Mouse (Mus musculus): ENCODE measurements around the gene Spata45. TPM values are rescaled to one million over a fixed set of nuclear protein-coding genes. Genes with fewer than 3 reads are reported as not detected.
A peak's percentile ranks its signal among the peaks of the same experiment; 100 is the strongest.

The Spata45 gene
- total RNA-seq, 2 experiments from 2014 or later = not detected

DNA sequence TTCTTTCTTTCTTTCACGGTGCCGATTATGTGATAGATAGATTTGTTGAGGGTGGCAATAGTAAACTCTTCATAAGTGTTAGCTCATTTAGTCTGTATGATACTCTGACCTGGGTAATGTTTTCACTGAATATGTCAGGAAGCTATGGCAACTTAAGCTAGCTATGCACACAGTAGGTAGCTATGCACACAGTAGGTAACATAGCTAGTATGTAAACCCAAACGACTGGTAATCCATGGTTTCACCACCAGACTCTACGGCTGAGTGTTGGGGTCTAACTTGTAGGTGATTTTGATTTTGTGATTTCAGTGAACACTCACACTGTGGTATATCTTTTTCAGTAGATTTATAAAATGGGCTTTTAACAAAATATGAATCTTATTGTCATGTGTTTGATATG, 1.6 kb downstream of the Spata45 start:
- intact Hi-C loops (cut with DNase I) = no loop called here
- no peak for DNase-seq

DNA sequence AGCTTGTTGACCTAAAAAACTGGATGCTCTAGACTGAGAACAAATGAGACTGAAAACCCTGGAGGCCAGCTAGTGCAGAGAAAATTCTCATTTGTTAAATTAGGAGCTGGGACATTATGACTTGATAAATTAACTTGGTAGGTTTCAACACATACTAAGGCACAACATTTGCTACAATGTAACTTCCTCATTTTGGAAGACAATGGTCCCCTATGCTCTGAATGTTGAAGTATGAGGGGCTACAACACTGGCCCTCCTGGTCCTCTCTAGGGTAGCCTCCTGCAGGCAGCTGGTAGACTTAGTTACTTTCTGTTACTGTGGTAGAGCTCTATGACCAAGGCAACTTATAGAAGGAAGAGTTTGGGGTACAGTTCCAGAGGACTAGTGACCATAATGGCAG, 4.9 kb downstream of the Spata45 start:
- intact Hi-C loops (cut with DNase I) = no loop called here
- no peak for DNase-seq

DNA sequence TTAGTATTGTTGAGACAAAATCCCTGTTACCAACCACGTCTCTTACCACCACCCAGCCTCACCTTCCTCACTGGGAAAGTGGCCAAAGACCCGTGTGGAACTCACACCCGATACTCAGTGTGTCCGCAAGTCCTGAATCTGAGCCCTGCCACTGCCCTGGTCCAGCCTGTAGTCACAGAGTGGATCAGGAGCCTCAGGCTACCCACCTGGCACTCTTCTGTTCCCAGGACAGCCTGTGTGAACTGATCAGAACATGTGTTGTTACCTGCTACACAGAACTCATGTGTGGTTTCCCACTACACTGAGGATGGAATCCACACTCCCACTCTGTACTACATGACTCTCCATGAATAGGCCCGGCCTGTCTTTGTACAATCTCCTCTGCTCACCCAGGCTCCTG, 5.7 kb downstream of the Spata45 start:
- no peak for DNase-seq
- intact Hi-C loops (cut with DNase I) = no loop called here

DNA sequence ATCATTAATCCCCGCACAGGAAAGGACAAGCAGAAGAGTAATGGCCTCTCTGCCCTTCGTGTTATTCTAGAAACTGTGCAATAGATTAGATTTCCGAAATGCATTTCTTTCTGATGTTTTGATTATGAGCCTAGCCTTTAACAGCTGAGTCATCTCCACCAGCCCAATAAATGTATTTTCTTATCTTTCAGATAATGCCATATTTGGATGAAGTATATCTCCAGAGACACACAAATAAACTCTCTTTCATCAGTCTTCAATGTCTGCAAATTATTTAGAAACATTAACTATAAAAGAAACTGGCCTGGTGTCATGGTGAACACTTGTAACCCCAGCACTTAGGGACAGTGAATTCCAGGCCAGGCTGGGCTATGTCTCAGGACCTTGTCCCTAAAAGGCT, 6.2 kb downstream of the Spata45 start:
- intact Hi-C loops (cut with DNase I) = no loop called here

DNA sequence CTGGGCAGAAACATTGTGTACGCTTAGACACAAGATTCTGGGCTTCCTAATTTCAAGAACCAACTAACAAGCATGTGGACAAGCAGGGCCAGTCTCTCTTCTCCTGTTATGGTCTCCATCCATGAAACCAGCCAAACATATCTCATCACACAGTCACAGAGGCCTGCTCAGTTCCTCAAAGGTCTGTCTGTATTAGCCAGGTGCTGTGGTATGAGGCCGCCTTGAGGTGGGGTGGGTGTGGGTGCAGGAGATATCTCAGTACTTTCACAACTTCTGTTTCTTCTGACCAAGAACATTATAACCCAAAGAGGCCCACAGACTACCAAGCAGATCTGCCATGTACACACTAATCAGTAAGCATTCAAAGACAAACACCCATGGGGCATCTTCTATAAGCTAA, 8.8 kb downstream of the Spata45 start:
- no peak for DNase-seq
- intact Hi-C loops (cut with DNase I) = no loop called here

More for the DNA sequence above, 6.2 kb downstream of the Spata45 start:
- DNase-seq = no peak

DNA sequence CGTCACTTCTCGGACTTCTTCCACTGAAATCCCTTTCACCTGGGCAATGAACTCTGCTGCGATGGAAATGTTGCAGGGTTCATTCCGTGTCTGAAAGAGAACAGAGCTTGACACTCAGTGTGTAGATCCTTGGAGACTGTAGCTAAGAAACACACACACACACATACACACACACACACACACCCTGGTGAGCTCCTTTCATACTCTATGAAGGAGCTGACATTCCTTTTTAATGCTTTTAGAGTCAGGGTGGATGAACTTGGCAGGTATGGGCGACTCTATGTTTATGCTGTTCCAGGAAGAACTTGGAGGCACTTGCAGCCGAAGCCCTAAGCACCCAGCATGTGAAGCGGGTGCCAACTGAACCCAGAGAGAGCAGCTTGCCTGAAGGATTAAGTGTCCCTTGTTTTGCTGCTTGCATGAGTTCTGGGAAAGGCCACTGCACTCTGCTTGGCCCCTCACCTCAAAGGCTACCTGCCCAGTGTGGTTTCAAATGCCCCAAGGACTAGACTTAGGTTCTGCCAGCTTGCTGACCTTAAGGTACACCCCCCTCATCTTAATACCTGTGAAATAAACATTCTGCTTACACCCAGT, 9.9 kb downstream of the Spata45 start:
- intact Hi-C loops (cut with DNase I) = no loop called here

DNA sequence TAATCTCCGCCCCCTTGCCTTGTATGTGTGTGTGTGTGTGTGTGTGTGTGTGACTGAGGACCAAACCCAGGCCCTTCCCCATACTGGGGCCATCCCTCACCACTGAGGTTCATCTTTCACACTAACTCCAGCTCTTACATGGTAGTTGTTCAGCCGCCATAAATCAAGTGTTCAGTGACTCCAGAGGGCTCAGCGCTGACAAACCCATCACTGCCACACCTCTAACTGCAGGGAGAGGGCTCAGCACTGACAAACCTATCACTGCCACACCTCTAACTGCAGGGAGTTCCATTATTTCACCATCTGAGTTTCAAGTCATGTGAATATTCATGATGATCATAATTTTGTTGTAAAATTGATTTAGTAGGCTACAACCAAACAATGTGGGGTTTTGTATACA, 17.1 kb downstream of the Spata45 start:
- DNase-seq = no peak
- intact Hi-C loops (cut with DNase I) = no loop called here

More for the DNA sequence above, 9.9 kb downstream of the Spata45 start:
- peak; percentile 25 to 63 for DNase-seq

DNA sequence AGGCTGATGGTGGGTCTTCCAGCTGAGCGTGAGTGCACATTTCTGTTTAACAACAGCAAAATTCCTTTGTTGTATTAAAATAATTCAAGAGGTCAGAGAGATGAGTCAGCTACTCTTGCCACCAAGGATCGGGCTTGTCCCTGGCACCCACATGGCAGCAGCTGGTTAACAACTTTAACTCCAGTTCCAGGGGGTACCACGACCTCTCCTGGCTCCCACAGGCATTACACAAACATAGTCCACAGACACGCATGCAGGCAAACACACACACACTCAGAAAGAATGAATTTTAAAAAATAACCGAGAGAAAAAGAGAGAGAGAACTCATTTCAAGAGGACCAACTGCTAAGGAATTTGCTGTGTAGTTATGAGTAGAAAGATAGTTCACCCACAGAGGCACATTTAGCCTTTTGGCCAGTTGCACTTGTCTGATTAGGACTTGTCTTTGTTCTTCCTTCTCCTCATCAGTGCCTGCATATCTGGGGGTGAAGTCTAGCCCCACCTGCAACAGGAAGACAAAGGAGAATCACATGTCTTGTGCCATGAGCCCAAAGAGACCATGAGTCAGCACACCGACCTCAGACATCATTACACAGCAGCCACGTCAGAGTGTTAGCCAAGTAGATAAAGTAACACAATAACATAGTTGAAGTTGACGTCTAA, 18.6 kb downstream of the Spata45 start:
- intact Hi-C loops (cut with DNase I) = loop anchor here (5.0 kb wide), 2 partner anchors 43 to 113 kb away; no protein-coding TSS in a partner anchor
- DNase-seq = no peak

DNA sequence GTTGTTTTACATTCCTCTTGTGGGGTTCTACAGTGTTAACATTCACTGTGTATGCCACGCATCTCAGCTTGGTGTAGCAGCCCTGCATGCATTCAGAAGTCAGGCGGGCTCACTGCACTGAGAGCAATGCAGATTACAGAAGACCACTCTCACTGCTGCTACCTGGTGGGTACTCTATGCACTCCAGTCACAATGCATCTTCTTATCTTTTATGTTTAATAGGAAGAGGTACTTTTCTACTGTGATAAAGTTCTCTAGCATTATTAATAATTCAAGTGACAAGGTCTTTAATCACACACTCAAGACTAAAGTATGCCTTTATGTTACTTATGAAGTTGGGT, 19.1 kb downstream of the Spata45 start:
- DNase-seq = no peak
- intact Hi-C loops (cut with DNase I) = loop anchor here (5.0 kb wide), 2 partner anchors 43 to 113 kb away; no protein-coding TSS in a partner anchor

DNA sequence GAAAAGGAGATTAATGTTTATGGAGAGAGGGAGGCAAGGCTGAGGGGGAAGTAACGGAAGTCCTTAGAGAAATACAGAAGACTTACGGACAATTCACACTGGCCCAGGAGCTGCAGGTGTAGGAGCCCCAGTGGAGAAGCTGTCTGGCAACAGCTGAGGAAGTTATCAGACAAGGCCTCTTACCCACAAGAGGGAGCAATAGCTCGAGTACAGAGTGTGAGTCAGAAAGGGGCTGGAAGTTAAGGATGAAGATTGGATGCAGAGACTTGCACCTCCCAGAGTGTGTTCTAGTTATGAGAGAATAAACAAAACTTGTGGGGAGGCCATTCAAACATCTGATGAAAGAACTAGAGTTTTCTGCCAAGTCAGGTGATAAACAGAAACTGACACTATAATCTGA, 21.0 kb downstream of the Spata45 start:
- DNase-seq = no peak
- intact Hi-C loops (cut with DNase I) = loop anchor here (5.0 kb wide), 2 partner anchors 45 to 115 kb away; no protein-coding TSS in a partner anchor

DNA sequence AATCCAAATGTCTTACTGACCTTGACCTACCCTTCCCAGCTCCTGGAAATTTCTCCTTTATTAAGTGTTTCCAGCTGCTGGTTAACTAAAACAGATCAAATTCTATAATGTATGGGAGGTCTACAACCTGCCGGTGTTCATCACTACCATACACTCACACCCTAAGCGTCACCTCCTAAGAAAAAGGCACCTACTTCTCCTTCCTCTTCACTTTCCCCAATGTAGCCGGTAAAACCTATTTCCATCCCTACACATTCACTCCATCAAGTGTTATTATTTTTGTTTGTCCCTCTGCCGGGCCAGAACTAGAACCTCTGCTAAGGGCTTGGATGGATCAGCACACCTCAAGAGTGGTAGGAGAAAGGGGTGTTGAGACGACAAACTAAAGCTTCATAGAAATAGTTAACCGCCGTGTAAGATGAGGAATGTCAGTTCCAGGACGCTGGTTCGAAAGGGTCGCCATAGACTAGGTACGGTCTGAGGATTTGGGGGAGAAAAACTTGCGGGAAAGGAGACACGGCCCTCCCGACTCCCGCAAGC, 25.9 kb downstream of the Spata45 start:
- intact Hi-C loops (cut with DNase I) = loop anchor here (5.0 kb wide), 1 partner anchor 35 kb away; the partner anchor contains the start of gene Flvcr1
- DNase-seq = no peak

DNA sequence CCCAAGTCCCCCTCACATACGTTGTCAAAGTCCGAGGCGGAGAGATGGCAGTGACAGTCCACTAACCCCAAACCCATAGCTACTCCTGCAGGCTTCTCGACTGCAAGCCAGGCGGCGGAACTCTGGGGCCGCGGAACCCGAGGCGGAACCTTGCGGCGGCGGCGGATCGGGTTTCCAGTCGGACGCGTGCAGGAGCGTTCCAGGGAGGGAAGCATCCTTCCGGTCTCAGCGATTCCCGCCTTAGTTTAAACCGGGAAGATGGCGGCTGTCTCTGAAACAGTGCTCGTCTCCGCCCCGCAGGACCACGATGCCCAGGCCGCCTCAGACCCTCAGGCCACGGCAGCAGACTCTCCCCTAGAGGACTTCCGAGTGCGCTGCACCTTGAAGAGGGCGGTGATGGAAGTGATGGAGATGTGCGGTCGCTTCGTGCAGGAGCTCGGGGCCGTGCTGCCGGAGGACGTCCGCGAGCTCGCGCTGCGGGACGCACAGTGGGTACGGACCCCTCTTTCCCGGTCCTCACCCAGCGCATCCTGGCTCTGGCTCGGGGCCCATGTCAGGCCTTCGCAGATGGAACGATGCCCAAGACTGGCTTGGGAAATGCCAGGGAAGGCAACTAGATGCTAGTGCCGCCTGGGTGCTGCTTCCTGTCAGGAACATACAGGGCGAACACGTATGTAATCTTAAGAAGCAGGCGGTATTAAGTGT, 26.5 kb downstream of the Spata45 start, which contains the start of the genes Tatdn3 and Nsl1:
Gene Tatdn3, minus strand, starts transcription at position 152 of the 705 bp plus-strand sequence.
Gene Nsl1, plus strand, starts transcription at position 232 of the 705 bp plus-strand sequence.
- DNase-seq = peak; percentile 86 to 94
- intact Hi-C loops (cut with DNase I) = loop anchor here (5.0 kb wide), 1 partner anchor 36 kb away; the partner anchor contains the start of gene Flvcr1

DNA sequence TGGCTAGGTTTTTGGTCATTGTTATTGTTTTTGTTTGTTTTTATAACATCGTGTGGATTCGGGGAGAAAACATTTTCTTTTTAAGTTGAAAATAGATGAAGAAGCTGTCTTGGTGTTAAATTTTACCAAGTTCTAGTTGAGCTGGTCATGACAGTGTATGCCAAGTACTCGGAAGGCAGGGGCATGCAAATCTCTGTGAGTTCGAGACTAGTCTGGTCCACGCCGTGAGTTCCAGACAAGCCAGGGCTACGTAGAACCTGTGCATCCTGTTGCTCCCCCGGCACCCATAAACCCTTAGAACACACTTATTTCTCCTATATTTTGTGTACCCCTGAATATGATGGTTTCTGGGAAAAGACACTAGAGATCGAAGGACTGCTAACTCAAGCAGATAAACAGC, 27.3 kb downstream of the Spata45 start:
- intact Hi-C loops (cut with DNase I) = loop anchor here (5.0 kb wide), 1 partner anchor 36 kb away; the partner anchor contains the start of gene Flvcr1
- no peak for DNase-seq

DNA sequence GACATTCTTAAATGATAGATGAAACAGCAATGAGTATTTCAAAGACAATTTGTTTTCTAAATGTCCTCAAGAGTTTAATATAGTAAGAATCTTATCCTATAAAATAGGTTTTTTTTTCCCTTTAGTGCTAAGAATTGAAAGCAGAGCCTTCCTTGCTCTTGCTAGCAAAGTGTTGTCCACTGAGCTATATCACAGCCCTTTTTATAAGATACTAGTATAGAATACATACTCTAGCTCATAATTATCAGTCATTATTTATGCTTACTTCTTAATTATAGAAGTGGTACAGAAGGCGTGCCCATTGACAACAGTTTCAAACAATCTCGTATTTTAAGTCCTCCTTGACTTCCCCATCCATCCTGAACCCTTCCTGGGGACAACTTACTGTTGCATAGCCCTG, 28.1 kb downstream of the Spata45 start:
- DNase-seq = no peak
- intact Hi-C loops (cut with DNase I) = loop anchor here (5.0 kb wide), 1 partner anchor 37 kb away; the partner anchor contains the start of gene Flvcr1

DNA sequence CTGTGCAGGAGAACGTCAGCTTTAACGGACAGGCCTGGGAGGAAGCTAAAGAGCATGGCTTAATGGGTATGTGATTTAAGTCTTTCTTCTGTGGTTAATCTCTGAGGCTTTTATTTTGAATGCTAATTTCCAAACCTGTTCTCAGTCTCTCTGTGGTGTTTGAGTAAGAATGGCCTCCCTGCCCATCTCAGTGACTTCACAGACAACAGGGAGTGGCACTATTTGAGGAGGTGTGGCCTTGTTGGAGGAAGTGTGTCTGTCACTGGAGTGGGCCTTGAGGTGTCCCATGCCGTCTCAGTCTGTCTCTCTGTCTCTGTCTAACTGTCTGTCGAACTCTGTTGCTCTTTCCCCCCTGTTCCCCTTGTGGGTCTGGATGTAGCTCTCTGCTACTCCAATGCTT, 28.7 kb downstream of the Spata45 start:
- no peak for DNase-seq
- intact Hi-C loops (cut with DNase I) = no loop called here

DNA sequence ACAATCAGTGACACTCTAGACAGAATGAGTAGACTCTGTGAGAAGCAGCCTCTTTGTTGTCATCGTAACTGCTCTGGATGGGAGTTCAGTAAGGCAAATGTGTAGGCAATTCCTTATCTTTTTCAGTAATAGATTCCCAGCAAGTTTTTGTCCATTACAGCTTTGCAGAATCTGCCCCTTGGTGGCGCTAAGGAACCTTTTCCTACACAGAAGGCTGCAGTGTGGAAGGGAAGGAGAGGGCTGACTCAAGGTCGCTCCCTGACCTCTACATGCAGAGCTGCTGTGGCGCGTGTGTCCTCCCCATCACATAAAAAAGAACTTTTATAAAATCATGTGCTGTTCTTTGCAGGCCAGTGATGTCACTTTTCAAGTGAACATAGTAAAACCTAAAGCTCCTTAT, 31.9 kb downstream of the Spata45 start:
- no peak for DNase-seq
- intact Hi-C loops (cut with DNase I) = no loop called here

DNA sequence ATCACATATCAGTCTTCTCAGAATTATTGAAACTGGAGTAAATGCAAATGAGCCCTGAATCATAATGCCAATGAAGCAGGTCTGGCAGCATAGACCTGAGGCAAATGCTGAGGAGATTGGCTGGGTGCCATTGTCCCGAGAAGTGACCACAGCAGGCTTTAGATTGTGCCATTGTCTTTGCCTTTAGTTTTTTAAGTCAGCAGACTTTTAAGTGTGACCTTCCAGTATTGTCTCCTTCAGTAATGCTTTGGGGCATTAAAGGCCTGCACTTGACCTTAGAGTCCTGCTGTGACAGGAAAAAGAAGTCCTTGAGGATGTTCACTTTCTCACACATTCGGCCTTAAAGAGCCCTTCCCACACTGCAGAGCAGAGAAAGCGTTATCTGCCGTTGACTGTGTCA, 33.8 kb downstream of the Spata45 start:
- intact Hi-C loops (cut with DNase I) = no loop called here
- no peak for DNase-seq

DNA sequence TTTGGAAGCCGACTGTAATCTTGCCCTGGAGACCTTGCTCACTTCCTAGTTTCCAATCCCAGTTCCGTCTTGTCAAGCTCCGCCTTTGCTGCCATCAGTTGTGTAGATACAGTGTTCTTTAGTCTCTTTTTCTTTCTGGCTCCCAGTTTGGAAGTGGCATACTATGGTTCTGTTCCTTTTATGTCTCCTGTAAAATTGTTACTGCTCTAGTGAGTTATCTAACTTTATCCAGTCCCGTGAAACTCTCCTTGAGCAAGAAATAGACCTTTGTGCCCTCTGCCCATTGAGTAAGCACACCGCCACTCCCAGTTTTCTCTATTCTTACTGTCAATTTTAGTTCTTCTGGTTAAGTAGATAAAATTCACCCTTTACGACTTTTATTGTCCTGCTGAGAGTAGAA, 35.2 kb downstream of the Spata45 start:
- DNase-seq = no peak
- intact Hi-C loops (cut with DNase I) = no loop called here

DNA sequence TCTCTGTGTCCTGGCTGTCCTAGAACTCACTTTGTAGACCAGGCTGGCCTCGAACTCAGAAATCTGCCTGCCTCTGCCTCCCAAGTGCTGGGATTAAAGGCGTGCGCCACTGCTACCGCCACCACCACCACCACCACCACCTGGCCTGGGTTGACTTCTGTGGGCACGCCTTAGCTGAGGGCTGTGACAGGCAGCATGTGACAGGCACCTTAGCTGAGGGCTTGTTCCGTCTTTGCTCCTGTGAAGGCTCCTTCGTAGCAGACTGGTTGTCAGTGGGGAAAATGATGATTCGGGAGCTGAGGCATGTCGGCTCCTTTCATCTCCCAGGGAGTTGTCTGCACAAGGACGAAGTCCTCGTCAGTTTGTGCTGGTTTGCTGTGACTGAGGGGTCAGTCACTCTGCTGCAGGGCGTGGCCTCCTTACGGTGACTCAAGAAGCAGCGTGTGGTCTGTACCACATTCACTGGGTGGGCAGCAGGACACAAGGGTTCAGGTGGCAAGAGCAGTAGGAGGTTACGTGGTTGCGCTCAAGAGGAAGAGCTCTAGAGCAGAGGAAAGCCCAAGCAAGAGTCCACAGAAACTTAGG, 36.0 kb downstream of the Spata45 start:
- intact Hi-C loops (cut with DNase I) = no loop called here
- no peak for DNase-seq

DNA sequence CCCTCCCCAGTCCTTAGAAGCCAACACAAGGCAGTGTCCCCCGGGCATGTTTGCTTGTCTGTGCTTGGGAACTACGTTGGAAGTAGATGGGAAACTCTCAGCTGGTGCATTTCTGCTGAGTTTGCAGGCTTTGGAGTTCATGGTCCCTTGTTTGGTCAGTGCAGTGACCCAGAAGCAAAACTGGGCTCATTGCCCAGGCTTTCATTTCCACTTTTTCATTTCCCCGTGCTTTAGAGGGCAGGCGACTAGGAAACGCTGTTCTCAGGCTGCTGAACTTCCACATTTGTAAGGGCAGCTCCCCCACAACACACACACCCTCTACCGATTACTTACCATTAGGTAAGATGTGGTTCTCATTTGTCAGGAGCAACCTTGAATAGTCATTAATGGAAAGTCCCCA, 36.6 kb downstream of the Spata45 start:
- DNase-seq = no peak
- intact Hi-C loops (cut with DNase I) = no loop called here

DNA sequence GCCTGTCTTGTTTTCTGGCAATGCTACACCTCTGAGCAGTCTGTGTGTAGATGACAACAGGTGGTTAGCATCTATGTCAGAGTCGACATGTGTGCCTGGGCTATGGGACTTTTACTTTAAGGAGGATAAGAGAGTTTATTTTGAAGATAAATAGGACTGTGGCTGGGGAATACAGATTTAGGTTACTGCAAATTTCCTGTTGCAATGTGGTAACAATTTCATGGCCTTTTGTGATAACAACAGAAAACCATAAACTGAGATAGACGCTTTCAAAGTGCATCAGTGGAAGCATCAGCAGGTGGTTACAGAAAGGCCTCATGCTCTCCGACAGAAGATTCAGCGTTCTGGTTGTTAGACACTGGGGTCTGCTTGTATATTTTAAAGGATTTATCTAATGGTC, 37.0 kb downstream of the Spata45 start:
- intact Hi-C loops (cut with DNase I) = no loop called here
- DNase-seq = no peak

Measured in gastrocnemius, postnatal 36 days (tissue).